Mouse (Mus musculus): ENCODE measurements at regions not wholly inside any gene's neighbourhood (a gene's known extent, or its start where the extent isn't known, plus 50 kb on each side); places are given as distances from the start of the nearest gene placed in this dataset.

GRCm38 (mm10) chr3:54604705-54605379, 87.8 kb upstream of the Supt20 start:
- DNase-seq = no peak

- no peak for DNase-seq
Measured at GRCm38 (mm10) chr3:54611431-54611990, 81.1 kb upstream of the Supt20 start.

GRCm38 (mm10) chr3:54613845-54614244, 78.8 kb upstream of the Supt20 start:
- DNase-seq = no peak

- DNase-seq = no peak
Measured at GRCm38 (mm10) chr3:54617298-54617697, 75.3 kb upstream of the Supt20 start.

GRCm38 (mm10) chr3:54618286-54618685, 74.3 kb upstream of the Supt20 start:
- DNase-seq = no peak

GRCm38 (mm10) chr3:54630254-54630653, 62.4 kb upstream of the Supt20 start:
- no peak for DNase-seq

GRCm38 (mm10) chr3:54632731-54633130, 59.9 kb upstream of the Supt20 start:
- no peak for DNase-seq

GRCm38 (mm10) chr3:54633446-54633845, 59.2 kb upstream of the Supt20 start:
- no peak for DNase-seq

- no peak for DNase-seq
Measured at GRCm38 (mm10) chr3:54634456-54634855, 58.2 kb upstream of the Supt20 start.

Data from cerebellum, postnatal 25 days (tissue).